Mouse (Mus musculus) spleen, adult 2 months (tissue): ENCODE data around the gene Rxfp2.

Source experiments
- CTCF ChIP-seq: fragments of 200-500 bp; IDR thresholded peaks from 2 replicates; pipeline ENCODE4 v1.5.1; 2011; ENCODE audit warnings: mild to moderate bottlenecking, inconsistent platforms; ENCODE audit not compliant: insufficient read depth, insufficient read length, insufficient replicate concordance; ENCODE audit errors: extremely low read depth
- POLR2A ChIP-seq: fragments of 200-500 bp; IDR thresholded peaks from 2 replicates; pipeline ENCODE4 v1.6.1; 2011; ENCODE audit warnings: low read depth, low read length, inconsistent platforms

DNA sequence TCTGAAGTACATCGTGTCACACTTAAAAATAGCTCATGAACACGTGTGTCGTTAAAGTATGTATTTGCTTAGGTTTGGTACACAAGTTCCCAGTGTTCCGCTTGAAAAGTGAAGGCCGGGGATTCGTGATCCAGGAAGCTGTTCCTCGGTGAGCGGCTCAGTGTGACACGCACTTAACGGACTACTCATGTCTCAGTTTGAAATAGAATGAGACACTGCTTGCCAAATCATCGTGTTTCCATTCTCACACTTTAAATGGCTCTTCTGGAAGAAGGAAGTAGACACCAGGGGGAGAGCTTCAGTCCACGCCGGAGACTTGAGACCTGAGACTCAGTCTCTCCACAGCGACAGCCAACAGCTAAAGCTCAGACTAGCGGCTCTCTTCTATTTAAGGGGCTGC is 28.0 kb downstream of the Rxfp2 start:
- TF ChIP-seq POLR2A (no peak), CTCF (no peak)
